Mouse (Mus musculus) yolk sac, embryonic 10.5 days (tissue): ENCODE data around the gene Ranbp2.

Source experiments
- DNase-seq: peaks from one replicate; pipeline ENCODE4 v3.0.0-alpha.2; 2017; ENCODE audit warnings: low spot score

The Ranbp2 gene

GRCm38 (mm10) chr10:58446384-58447279 lies at the start of gene Ranbp2:
Gene Ranbp2, plus strand, starts transcription at chr10:58446920.
- peak; percentile 95 for DNase-seq

GRCm38 (mm10) chr10:58398941-58399340 lies 47.8 kb upstream of the Ranbp2 start:
- no peak for DNase-seq

GRCm38 (mm10) chr10:58401838-58402237 lies 44.9 kb upstream of the Ranbp2 start:
- no peak for DNase-seq

- no peak for DNase-seq
Measured at GRCm38 (mm10) chr10:58404639-58405038, 42.1 kb upstream of the Ranbp2 start.

GRCm38 (mm10) chr10:58405285-58405948 lies 41.3 kb upstream of the Ranbp2 start:
- DNase-seq, result no peak

GRCm38 (mm10) chr10:58405949-58406305 lies 40.8 kb upstream of the Ranbp2 start:
- DNase-seq, result no peak

GRCm38 (mm10) chr10:58412331-58412730 lies 34.4 kb upstream of the Ranbp2 start:
- no peak for DNase-seq

- DNase-seq, result no peak
Measured at GRCm38 (mm10) chr10:58412852-58413251, 33.9 kb upstream of the Ranbp2 start.

GRCm38 (mm10) chr10:58416702-58417101 lies 30.0 kb upstream of the Ranbp2 start:
- no peak for DNase-seq

- no peak for DNase-seq
Measured at GRCm38 (mm10) chr10:58418290-58418971, 28.3 kb upstream of the Ranbp2 start.

- no peak for DNase-seq
Measured at GRCm38 (mm10) chr10:58427930-58428329, 18.8 kb upstream of the Ranbp2 start.

- DNase-seq, result no peak
Measured at GRCm38 (mm10) chr10:58445850-58446249, 870 bp upstream of the Ranbp2 start.

GRCm38 (mm10) chr10:58447280-58447781 lies 611 bp downstream of the Ranbp2 start:
- DNase-seq, result peak; percentile 52

GRCm38 (mm10) chr10:58451575-58451974 lies 4.9 kb downstream of the Ranbp2 start:
- DNase-seq, result no peak

GRCm38 (mm10) chr10:58452185-58452584 lies 5.5 kb downstream of the Ranbp2 start:
- peak; percentile 4 for DNase-seq

GRCm38 (mm10) chr10:58459896-58460295 lies 13.2 kb downstream of the Ranbp2 start:
- DNase-seq, result no peak

GRCm38 (mm10) chr10:58477086-58477755 lies 30.5 kb downstream of the Ranbp2 start:
- no peak for DNase-seq

GRCm38 (mm10) chr10:58478071-58478578 lies 31.4 kb downstream of the Ranbp2 start:
- no peak for DNase-seq

- DNase-seq, result no peak
Measured at GRCm38 (mm10) chr10:58479954-58480490, 33.3 kb downstream of the Ranbp2 start.

GRCm38 (mm10) chr10:58491031-58491430 lies 44.3 kb downstream of the Ranbp2 start:
- DNase-seq, result no peak

- DNase-seq, result no peak
Measured at GRCm38 (mm10) chr10:58495637-58496036, 48.9 kb downstream of the Ranbp2 start.
